Mouse (Mus musculus): Measurements from ENCODE around the gene Rnf135.

GRCm38 (mm10) chr11:80134744-80135143, 48.9 kb upstream of the Rnf135 start:
- TF ChIP-seq GATA1 (IDR thresholded peaks at IDR 0.05; ENCODE audit: borderline replicate concordance, low read length) (no peak), FLI1 (IDR thresholded peaks at IDR 0.05; ENCODE audit: low read length) (no peak)
